Mouse (Mus musculus): Measurements from ENCODE around the gene 1500009C09Rik. TPM values are rescaled to one million over a fixed set of nuclear protein-coding genes. Genes with fewer than 3 reads are reported as not detected.

1500009C09Rik gene
- not detected for total RNA-seq (2021)
- long read RNA-seq, experiment 1, result 0 reads
- long read RNA-seq, experiment 2, result 0 reads

- no peak for DNase-seq (ENCODE audit: low spot score in 2 of 2)
These were observed at the start of gene 1500009C09Rik for GRCm38 (mm10) chr15:82252097-82252496. Gene 1500009C09Rik, plus strand, starts transcription at chr15:82252397.

- no peak for DNase-seq (ENCODE audit: low spot score in 2 of 2)
These were observed 49.1 kb upstream of the 1500009C09Rik start for GRCm38 (mm10) chr15:82203090-82203489.

- DNase-seq (ENCODE audit: low spot score in 2 of 2), result no peak
These were observed 48.4 kb upstream of the 1500009C09Rik start for GRCm38 (mm10) chr15:82203611-82204351.

- no peak for DNase-seq (ENCODE audit: low spot score in 2 of 2)
These were observed 47.4 kb upstream of the 1500009C09Rik start for GRCm38 (mm10) chr15:82204680-82205371.

- peak; percentile 83 to 88 for DNase-seq (ENCODE audit: low spot score in 2 of 2)
These were observed 45.7 kb upstream of the 1500009C09Rik start for GRCm38 (mm10) chr15:82206365-82207104.

- no peak for DNase-seq (ENCODE audit: low spot score in 2 of 2)
These were observed 45.1 kb upstream of the 1500009C09Rik start for GRCm38 (mm10) chr15:82207105-82207459.

- no peak for DNase-seq (ENCODE audit: low spot score in 2 of 2)
These were observed 44.5 kb upstream of the 1500009C09Rik start for GRCm38 (mm10) chr15:82207504-82208219.

GRCm38 (mm10) chr15:82208307-82208706, 43.9 kb upstream of the 1500009C09Rik start:
- DNase-seq (ENCODE audit: low spot score in 2 of 2), result no peak

- DNase-seq (ENCODE audit: low spot score in 2 of 2), result no peak
These were observed 42.7 kb upstream of the 1500009C09Rik start for GRCm38 (mm10) chr15:82209295-82210050.

GRCm38 (mm10) chr15:82210801-82211200, 41.4 kb upstream of the 1500009C09Rik start:
- DNase-seq (ENCODE audit: low spot score in 2 of 2), result no peak

- DNase-seq (ENCODE audit: low spot score in 2 of 2), result no peak
These were observed 40.9 kb upstream of the 1500009C09Rik start for GRCm38 (mm10) chr15:82211281-82211680.

GRCm38 (mm10) chr15:82211911-82212751, 40.1 kb upstream of the 1500009C09Rik start:
- no peak for DNase-seq (ENCODE audit: low spot score in 2 of 2)

GRCm38 (mm10) chr15:82212752-82213063, 39.5 kb upstream of the 1500009C09Rik start, which contains the start of gene Shisa8:
Gene Shisa8, minus strand, starts transcription at chr15:82212815.
- DNase-seq (ENCODE audit: low spot score in 2 of 2), result no peak

GRCm38 (mm10) chr15:82213222-82213621, 39.0 kb upstream of the 1500009C09Rik start:
- DNase-seq (ENCODE audit: low spot score in 2 of 2), result no peak

GRCm38 (mm10) chr15:82215332-82216046, 36.7 kb upstream of the 1500009C09Rik start:
- no peak for DNase-seq (ENCODE audit: low spot score in 2 of 2)

- DNase-seq (ENCODE audit: low spot score in 2 of 2), result no peak
These were observed 35.9 kb upstream of the 1500009C09Rik start for GRCm38 (mm10) chr15:82216142-82216827.

- no peak for DNase-seq (ENCODE audit: low spot score in 2 of 2)
These were observed 35.2 kb upstream of the 1500009C09Rik start for GRCm38 (mm10) chr15:82217039-82217438.

- no peak for DNase-seq (ENCODE audit: low spot score in 2 of 2)
These were observed 34.2 kb upstream of the 1500009C09Rik start for GRCm38 (mm10) chr15:82217980-82218379.
